Mouse (Mus musculus): ENCODE data around the gene Cisd3.

DNA sequence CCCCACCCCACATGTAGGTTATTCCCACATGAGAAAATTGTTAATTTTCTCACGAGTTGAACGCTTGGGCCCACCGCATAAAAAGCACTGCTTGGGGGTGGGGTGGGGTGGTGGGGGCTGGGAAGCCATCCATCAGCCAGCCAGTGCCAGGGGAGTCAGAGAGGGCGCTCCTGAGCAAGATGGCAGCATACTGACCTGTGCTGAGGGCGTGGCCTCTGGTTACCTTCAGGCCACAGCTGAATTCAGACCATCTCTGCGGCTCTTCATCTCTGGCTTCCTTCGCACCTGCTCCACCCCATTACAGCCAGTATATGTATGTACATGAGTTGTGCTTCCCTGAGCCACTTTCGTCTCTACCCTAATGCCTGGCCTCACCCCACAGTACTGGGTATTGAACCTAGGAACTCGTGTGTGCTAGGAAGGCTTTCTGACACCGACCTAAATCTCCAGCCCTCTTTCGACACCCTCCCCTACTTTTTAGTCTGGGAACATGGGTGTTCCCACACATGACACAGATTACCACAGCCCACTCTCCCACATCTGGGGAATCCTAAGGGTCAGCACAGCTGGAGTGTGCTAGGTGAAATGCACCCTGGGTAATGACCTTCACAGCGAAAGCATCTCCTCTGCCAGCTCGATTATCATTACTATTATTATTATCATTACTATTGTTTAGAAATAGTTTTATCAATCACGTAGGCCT lies 29.2 kb upstream of the Cisd3 start:
- TF ChIP-seq MAFK (IDR thresholded peaks at IDR 0.05; ENCODE audit: insufficient read depth, low read depth, low read length) (no peak), CHD2 (IDR thresholded peaks at IDR 0.05; ENCODE audit: low read depth, low read length) (no peak)

Data from ES-E14 (cell line).